Mouse (Mus musculus) ES-E14 (cell line): ENCODE measurements at regions not wholly inside any gene's neighbourhood (a gene's known extent, or its start where the extent isn't known, plus 50 kb on each side); places are given as distances from the start of the nearest gene placed in this dataset.

Experiments
- DNase-seq: peaks from one replicate; pipeline ENCODE4 v3.0.0-alpha.2; 2013; ENCODE audit warnings: low read depth, low spot score
- H3K27ac ChIP-seq: 2 replicates; pipeline ENCODE4 v1.5.1; 2012; ENCODE audit warnings: low read depth, mild to moderate bottlenecking, low read length, moderate library complexity, mixed read lengths; ENCODE audit not compliant: poor library complexity, insufficient read depth, severe bottlenecking
- H3K36me3 ChIP-seq: 2 replicates; pipeline ENCODE4 v1.6.1; 2012; ENCODE audit warnings: mild to moderate bottlenecking, low read length, moderate library complexity, mixed read lengths; ENCODE audit not compliant: control insufficient read depth, poor library complexity, insufficient read depth, severe bottlenecking
- H3K4me1 ChIP-seq, 2 experiments: fragments of 150-350 bp in 1 of 2; sonication (generic) in 1 of 2; 2 replicates each; pipeline ENCODE4 v1.6.1; 2012; ENCODE audit warnings: low read length in 2 of 2, mild to moderate bottlenecking in 1 of 2, mixed read lengths in 1 of 2; ENCODE audit not compliant: control insufficient read depth in 2 of 2, insufficient read depth in 2 of 2, poor library complexity in 1 of 2
- H3K4me3 ChIP-seq, 2 experiments: fragments of 150-350 bp in 1 of 2; sonication (generic) in 1 of 2; 2 replicates each; pipeline ENCODE4 v1.5.1; 2012; ENCODE audit warnings: low read length in 2 of 2, low read depth in 1 of 2, mild to moderate bottlenecking in 1 of 2, mixed read lengths in 1 of 2; ENCODE audit not compliant: insufficient read depth in 1 of 2, poor library complexity in 1 of 2, severe bottlenecking in 1 of 2
- H3K9ac ChIP-seq: 2 replicates; pipeline ENCODE4 v1.6.1; 2012; ENCODE audit warnings: low read depth, mild to moderate bottlenecking, low read length, mixed read lengths; ENCODE audit not compliant: poor library complexity, insufficient read depth, severe bottlenecking
- H3K9me3 ChIP-seq: fragments of 150-350 bp; sonication (generic); 2 replicates; pipeline ENCODE4 v1.6.1; 2012; ENCODE audit warnings: low read depth, mild to moderate bottlenecking, low read length; ENCODE audit not compliant: control insufficient read depth, insufficient read depth
- CHD2 ChIP-seq: IDR thresholded peaks from 2 replicates; pipeline ENCODE4 v1.6.1; 2014; ENCODE audit warnings: mild to moderate bottlenecking, low read depth, low read length, inconsistent platforms
- HCFC1 ChIP-seq: IDR thresholded peaks from 2 replicates; pipeline ENCODE4 v1.6.1; 2012; ENCODE audit warnings: low read length, inconsistent platforms, borderline replicate concordance; ENCODE audit not compliant: insufficient read depth
- MAFK ChIP-seq: IDR thresholded peaks from 2 replicates; pipeline ENCODE4 v1.6.1; 2014; ENCODE audit warnings: mild to moderate bottlenecking, low read depth, low read length, inconsistent platforms; ENCODE audit not compliant: insufficient read depth
- ZC3H11A ChIP-seq: IDR thresholded peaks from 2 replicates; pipeline ENCODE4 v1.6.1; 2012; ENCODE audit warnings: low read depth, mild to moderate bottlenecking, inconsistent platforms, low read length, borderline replicate concordance
- ZNF384 ChIP-seq: IDR thresholded peaks from 2 replicates; pipeline ENCODE4 v1.6.1; 2012; ENCODE audit warnings: low read depth, low read length, inconsistent platforms
- in situ Hi-C, 2 experiments: fragments of 600-800 bp; cut with MboI; formaldehyde crosslinking; loops; one replicate each; pipeline ENCODE4 v1.15.1; 2025; ENCODE audit warnings: low sequenced_read_pairs in 2 of 2, inconsistent platforms in 1 of 2; ENCODE audit not compliant: unreplicated experiment in 2 of 2

DNA sequence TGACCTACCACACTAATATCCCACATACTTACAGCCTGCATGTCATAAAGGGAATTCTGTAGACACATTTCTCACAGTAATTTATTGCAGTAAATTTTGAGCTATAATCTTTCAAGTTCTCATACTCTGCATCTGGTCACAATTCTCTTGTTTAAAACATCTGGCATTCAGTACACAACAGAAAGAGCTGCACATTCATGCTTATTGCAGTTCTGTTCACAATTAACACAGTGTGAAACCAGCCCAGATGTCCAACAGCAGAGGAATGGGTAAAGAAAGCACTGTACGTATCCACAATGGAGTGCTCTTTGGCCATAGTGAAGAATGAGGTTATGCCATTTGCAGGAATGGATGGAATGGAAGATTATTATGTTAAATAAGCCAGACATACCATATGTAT lies 72.5 kb upstream of the S1pr1 start:
- Histone ChIP-seq H3K4me1 (no peaks in the 10 kb centered on the region), H3K9me3 (no peaks in the 10 kb centered on the region), H3K27ac (no peak overlapping the region), H3K9ac (no peak overlapping the region), H3K4me3 (no peak overlapping the region), H3K36me3 (no peaks in the 10 kb centered on the region)
- DNase-seq = no peak
- in situ Hi-C loops = no loop called here
- TF ChIP-seq CHD2 (no peak), ZC3H11A (no peak), ZNF384 (no peak), MAFK (no peak), HCFC1 (no peak)

DNA sequence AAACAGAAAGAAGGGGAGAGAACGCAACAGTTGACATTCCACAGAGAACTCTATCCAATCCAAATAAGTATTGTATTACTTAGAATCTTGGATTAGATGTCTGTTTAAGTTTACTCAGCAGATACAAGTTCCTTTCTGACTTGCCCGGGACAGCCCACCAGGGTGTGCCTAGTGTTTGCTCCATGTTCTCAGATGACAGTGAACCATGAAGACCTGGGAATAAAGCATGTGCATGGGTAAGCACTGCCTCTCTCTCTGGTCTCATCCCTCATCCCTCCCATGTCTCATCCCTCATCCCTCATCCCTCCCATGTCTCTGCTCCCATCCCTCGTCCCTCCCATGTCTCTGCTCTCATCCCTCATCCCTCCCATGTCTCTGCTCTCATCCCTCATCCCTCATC lies 73.7 kb upstream of the S1pr1 start:
- in situ Hi-C loops = no loop called here
- H3K4me3 ChIP-seq = no peak overlapping the region
- H3K9me3 ChIP-seq = no peaks in the 10 kb centered on the region
- H3K36me3 ChIP-seq = no peaks in the 10 kb centered on the region
- no peaks in the 10 kb centered on the region for H3K4me1 ChIP-seq
- no peak for DNase-seq
- no peak overlapping the region for H3K9ac ChIP-seq
- H3K27ac ChIP-seq = no peak overlapping the region
- TF ChIP-seq ZNF384 (no peak), MAFK (no peak), CHD2 (no peak), ZC3H11A (no peak)

DNA sequence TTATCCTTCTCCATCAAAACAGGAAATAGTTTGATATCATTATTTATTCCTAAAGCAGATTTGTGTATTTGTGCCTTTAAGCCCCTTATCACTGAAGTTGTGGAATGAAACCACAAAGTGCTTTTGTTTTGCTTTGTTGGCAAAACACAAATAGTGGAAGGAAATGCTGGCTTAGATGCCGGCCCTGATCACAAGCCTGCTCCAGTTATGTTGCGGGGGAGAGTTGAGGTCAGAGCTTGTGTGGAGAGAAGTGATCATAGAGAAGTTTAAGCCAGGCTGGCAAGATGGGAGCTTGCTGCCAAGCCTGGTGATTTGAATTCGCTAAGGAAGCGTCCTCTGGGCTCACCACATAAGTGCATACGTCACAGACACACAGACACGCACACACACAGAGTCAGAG lies 74.2 kb upstream of the S1pr1 start:
- no peak for DNase-seq
- in situ Hi-C loops = no loop called here

DNA sequence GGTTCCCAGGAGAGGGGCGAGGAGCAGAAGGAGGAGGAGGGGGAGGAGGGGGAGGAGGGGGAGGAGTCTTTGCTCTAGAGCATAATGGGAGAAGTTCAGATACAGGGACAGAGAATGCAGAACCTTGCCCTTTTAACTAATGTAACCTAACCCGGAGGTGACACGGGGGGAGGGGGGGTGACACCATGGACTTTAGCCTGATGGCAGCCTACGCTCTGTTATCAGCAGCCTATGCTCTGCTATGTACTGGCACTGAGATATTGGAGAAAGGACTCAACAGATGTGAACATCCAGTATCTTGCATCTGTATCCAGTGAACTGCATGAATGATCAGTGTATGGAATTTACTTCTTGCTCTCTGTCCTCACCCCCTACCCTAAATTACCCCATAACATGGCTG lies 77.7 kb upstream of the S1pr1 start:
- Histone ChIP-seq H3K27ac (no peak overlapping the region), H3K36me3 (no peaks in the 10 kb centered on the region), H3K4me3 (no peak overlapping the region), H3K9me3 (no peaks in the 10 kb centered on the region), H3K9ac (no peak overlapping the region), H3K4me1 (no peaks in the 10 kb centered on the region)
- DNase-seq = no peak
- in situ Hi-C loops = no loop called here
- TF ChIP-seq CHD2 (no peak), HCFC1 (no peak), ZNF384 (no peak), ZC3H11A (no peak), MAFK (no peak)

More for the DNA sequence above, 74.2 kb upstream of the S1pr1 start:
- Histone ChIP-seq H3K4me3 (no peak overlapping the region), H3K9me3 (no peaks in the 10 kb centered on the region), H3K9ac (no peak overlapping the region), H3K4me1 (no peaks in the 10 kb centered on the region), H3K27ac (no peak overlapping the region), H3K36me3 (no peaks in the 10 kb centered on the region)
- TF ChIP-seq ZNF384 (no peak), CHD2 (no peak), MAFK (no peak), ZC3H11A (no peak), HCFC1 (no peak)

DNA sequence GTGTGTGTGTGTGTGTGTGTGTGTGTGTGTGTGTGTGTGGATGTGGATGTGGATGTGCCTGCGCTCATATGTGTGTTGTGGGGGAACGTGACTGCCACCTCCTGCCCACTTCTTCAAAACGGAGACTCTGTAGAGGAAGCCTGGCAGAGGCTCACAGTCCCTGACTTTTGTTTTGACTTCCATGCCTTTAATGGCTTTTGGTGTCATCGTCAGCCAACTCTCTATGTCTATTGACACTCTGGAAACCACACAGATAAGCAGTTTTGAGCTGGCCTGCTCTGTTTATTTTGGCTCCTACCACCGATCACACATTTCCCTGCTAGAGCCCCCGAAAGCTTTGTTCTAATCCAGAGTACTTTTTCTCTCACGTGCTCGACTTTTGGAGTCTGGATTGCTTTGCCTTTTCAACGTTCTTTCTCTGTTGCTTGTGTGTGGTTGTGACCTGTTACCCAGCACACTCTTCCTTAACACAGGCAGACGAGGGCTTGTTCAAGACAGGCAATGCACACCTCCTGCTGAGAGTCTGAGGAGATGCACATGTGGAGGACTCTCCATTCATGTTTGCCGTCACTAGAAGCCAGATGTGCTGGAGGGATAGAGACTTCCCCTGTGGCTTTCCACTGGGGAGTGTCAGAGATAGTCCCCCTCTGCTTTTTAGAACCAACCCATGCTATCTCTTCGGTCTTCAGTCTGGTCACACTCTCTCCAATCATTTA lies 78.6 kb upstream of the S1pr1 start:
- Histone ChIP-seq H3K36me3 (no peaks in the 10 kb centered on the region), H3K9ac (no peak overlapping the region), H3K4me1 (no peaks in the 10 kb centered on the region), H3K27ac (no peak overlapping the region), H3K9me3 (no peaks in the 10 kb centered on the region), H3K4me3 (no peak overlapping the region)
- in situ Hi-C loops = no loop called here
- no peak for DNase-seq
- no peak for TF ChIP-seq HCFC1
- no peak for TF ChIP-seq ZNF384
- TF ChIP-seq MAFK = no peak
- no peak for TF ChIP-seq CHD2
- TF ChIP-seq ZC3H11A = no peak
